Mouse (Mus musculus) spleen, adult 2 months (tissue): ENCODE results near the gene Racgap1.

ENCODE experiments used
- CTCF ChIP-seq: fragments of 200-500 bp; IDR thresholded peaks from 2 replicates; pipeline ENCODE4 v1.5.1; 2011; ENCODE audit warnings: mild to moderate bottlenecking, inconsistent platforms; ENCODE audit not compliant: insufficient read depth, insufficient read length, insufficient replicate concordance; ENCODE audit errors: extremely low read depth
- POLR2A ChIP-seq: fragments of 200-500 bp; IDR thresholded peaks from 2 replicates; pipeline ENCODE4 v1.6.1; 2011; ENCODE audit warnings: low read depth, low read length, inconsistent platforms

DNA sequence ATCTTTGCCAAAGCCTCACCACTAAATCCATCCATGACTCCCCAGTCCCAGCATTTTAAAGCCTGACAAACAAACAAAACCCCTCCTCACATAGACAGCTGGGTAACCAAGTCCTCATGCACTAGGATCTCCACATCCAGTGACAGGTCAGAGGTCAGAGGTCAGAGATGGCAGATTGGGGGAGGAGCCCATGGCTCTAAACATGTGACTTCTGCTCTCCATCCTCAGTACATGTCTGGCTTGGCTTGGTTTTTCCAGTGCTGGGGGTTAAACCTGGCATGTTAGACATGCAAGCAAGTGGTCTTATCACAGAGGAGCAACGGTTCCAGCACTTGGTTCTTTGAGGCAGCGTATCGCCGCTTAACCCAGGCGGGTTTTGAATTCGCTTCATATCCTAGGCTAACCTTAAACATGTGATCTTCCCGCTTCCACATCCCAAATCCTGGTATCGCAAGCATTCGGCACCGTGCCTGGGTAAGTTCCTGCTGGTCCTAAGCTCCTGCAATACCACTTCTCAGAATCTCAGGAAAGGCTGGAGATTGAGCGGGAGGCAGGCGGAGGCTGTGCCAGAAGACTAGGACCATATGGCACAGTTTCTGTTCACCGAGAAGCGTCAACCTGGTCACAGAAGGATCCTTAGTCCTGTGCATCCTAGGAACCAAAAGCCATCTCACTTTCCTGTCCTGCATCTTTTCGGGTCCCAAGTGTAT is 9.8 kb upstream of the Racgap1 start:
- no peak for TF ChIP-seq CTCF
- TF ChIP-seq POLR2A: no peak
